Mouse (Mus musculus) heart, adult 8-10 months (tissue): Measurements from ENCODE around the gene Arrb2. TPM values are rescaled to one million over a fixed set of nuclear protein-coding genes. Genes with fewer than 3 reads are reported as not detected.
"Not testable (repeated sequence)": the region's sequence is repeated elsewhere in the genome, so short reads cannot be mapped to it uniquely, and the experiment has no call there.

Source experiments
- DNase-seq: peaks from one replicate; pipeline ENCODE4 v3.0.0; 2022; ENCODE audit warnings: low spot score
- total RNA-seq, 4 experiments: library from RNA; stranded (reverse); gene quantifications; 2 replicates each; pipeline ENCODE4 v1.2.4; 2022

Gene Arrb2
- total RNA-seq: 10 to 100 TPM in 2 of 4 experiments, 1 to 10 TPM in 2; 9.0 to 10.9 (median 9.9) TPM

DNA sequence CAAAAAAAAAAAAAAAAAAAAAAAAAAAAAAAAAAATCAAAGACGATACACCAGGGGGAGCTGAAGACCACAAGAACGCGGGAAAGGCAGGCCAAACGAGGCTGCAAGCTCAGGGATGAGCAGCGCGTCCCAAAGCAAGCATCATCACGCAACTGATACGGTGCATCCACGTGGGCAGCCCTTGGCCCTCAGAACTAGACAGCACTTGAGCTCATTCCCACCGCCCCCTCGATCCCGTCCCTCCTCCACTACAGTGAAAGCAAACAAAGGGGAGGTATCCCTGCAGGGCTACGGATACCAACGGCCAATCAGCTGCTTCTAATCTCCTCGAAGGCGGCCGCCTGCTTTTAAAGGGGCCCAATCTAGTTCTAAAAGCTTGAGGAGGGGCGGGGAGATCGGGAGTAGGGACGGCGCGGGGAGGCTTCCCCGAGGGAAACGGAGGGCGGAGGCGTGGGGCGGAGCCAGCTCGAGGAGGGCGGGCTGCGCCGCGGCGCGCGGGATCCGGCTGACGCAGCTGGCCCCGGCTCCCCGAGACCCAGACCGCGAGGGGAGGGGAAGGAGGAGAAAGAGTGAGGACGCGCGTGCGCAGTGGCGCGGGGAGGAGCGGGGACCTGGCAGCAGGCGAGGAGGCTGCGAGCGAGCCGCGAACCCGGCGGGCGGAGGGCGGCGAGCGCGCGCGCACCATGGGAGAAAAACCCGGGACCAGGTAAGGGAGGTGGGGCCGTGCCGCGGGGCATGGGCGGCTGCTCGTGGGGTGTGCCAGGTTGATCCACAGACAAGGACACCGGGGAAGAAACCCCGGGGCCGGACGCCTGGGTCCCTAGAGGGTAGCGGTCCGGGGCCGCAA lies at the start of gene Arrb2:
Arrb2 (plus strand) TSS at position 588 of the 847 bp plus-strand sequence.
- DNase-seq: peak; percentile 96

DNA sequence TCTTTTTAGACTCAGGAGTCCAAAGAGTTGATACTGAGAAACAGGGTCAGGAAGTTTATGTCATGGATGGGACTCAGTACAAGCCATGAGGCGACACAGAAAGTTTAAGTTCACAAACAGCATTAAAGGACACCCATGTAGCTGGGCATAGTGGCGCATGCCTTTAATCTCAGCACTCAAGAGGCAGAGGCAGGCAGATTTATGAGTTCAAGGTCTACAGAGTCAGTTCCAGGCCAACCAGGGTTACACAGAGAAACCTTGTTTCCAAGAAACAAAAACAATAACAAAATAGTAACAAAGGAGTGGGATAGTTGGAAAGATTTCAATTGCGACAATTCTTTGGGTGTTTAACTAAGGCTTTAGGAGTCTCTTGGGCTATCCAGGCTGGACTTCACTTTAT lies 48.3 kb upstream of the Arrb2 start:
- DNase-seq: no peak

DNA sequence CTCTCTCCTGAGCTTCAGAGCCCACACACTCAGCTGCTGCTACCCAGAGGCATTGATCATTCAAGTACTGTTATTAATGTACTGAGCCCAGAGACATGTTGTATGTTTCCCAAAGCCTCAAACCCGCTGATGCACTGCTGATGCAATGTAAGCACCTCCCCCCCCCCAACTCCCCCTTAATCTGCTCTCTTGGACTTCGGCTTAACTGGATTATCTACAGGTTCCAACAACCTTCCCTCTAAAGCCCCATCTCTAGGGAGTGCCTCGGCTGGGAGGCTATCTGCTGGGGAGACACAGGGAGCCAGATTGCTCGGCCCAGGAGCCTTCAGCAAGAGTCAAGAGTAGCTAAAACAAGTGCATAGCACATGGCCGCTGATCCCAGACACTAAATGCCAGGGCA lies 45.0 kb upstream of the Arrb2 start:
- no peak for DNase-seq

DNA sequence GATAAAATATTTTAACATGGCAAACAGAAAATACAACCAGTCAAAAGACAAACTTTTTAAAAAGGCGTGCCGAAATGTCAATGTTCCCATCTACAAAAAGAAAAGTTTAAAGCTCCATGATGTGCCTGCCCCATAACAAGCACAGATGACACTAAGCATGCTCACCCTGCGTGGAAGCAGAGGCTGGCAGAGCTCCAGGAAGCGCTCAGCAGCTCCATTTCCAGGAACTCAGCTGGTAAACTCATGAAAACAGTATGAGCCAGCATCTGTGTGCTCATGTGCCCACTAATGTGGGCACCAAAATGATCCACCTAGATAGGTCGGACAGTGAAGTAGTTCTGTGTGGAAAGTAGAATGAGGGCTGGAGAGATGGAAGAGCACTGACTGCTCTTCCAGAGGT lies 43.0 kb upstream of the Arrb2 start:
- DNase-seq: no peak

DNA sequence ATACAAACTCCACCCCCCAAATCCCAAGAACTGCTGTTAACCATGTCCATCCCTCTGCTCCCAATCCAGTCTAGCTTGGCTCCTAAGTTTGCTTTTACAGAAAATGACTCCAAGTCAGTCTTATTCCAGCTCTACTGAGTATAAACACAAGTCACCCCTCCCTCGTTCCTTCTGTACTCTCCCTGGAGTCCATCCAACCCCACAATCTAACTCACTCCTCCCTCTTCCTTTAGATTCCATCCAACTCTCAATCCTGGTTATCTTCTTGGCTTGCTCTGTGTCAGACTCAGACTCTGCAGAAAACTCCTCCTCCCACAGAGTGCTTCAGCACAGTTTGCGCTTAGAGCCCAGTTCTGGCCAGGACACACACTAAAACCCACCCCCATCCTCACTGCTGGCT lies 28.8 kb upstream of the Arrb2 start:
- peak; percentile 61 for DNase-seq

DNA sequence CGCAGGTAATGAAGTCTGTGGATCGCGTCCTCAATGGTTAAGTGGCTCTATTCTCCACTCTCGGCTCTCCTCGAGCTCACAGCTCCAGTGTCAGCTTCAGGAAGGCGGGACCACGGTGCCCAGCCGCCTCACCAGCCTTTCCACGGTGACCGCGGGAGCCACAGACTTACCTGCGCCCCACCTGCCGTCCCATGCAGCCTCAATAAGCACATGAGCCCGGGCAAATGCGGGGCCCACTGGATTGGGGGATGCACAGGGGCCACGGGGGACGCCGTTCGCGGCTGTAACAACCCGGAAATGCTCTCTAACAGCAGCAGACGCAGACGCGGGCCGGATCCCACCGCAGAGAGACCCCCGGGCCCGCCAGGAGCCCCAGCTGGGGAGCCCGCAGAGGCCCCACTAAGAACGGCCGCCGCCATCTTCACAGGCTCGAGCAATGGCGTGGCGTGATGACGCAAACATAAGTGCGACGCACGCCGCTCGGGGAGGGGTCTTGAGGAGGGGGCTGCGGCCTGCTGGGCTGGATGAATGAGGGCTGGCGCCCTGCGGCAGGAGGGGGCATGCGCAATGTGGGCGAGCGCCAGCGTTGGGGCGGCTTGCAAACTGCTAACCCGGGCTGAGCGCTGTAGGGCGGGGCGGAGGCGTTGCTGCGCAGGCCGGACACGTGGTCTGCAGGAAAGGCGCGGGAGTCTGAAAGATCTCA lies 22.7 kb upstream of the Arrb2 start, which contains the start of gene Pelp1:
Pelp1 (minus strand) TSS at position 438 of the 703 bp plus-strand sequence.
- peak; percentile 83 for DNase-seq

DNA sequence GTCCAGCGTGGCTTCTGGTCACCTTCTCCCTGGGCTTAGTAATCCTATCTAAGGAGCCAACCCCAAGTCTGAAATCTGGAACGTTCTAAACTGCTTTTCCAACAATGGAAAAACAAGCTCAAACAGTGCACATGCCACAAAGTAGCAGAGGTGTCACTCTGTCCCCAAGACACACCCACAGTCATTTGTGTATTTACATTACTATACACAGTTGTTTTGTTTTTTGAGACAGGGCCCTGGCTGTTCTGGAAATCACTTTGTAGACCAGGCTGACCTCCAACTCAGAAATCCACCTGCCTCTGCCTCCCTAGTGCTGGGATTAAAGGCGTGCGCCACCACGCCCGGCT lies 22.2 kb upstream of the Arrb2 start:
- DNase-seq: no peak

DNA sequence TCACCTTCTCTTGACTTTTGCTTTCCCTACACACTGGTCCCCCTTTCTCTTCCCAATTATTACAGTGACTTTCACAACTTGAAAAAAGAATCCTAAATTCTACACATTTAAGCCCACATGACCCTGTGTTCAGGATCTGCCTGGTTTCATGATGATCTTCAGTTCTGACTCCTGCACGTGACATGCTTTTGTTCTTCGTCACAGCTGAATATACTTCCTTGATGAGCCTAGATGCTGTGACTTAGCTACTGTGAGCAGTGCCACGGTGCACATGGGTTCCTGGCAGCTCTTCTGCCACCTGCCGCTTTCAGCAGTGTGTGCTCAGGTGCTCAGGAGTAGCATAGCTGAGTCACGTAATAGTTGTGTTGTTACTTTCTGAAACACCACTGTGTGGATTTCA lies 19.8 kb upstream of the Arrb2 start:
- no peak for DNase-seq

DNA sequence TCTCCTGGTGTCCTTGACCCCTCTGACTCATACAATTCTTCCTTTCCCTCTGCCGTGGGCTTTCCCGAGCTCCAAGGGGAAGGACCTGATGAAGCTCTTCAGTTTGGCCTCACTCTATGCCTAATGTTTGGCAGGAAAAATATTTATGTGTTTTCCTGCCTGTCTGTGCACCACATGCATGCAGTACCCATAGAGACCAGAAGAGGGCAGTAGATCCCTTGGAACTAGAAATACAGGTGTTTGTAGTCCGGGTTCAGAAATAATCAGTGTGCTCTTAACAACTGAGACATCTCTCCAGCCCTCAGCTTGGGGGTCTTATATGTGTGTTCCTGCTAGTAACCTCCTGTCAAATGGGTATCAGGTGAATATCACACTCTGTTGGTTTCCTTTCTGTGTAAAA lies 18.5 kb upstream of the Arrb2 start:
- peak; percentile 77 for DNase-seq

DNA sequence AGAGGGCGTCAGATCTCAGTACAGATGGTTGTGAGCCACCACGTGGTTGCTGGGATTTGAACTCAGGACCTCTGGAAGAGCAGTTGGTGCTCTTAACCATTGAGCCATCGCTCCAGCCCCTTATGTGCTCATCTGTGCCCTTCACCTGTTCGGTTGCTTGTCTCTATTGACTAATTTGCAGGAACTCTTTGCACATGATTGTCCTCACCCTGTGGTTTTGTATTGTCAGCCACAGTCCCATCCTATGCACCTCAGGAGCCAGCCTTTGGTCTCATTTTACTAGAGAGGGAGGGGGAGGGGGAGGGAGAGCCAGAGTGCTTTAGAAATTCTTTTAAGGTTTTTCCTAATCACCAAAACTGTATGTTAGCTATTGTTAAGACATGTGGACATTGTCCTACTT lies 14.2 kb upstream of the Arrb2 start:
- no peak for DNase-seq

DNA sequence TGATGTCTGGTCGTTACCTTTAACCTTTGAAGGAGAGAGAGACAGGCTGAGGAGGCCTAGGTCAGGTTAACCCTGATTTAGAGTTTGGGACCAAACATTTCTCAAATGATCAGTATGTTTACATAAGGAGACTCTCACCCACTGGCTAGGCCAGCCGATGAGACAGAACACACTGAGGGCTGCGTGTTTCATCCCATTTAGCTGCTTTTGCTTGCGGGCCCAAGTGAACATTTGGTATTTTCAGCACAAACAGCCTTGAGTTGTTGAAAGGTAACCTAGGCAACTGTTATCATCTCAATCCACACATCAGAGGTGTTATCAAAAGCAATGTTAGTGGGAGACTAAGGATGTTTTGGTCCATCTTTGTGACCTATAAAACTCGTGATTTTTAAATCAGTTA lies 12.9 kb upstream of the Arrb2 start:
- DNase-seq: no peak

DNA sequence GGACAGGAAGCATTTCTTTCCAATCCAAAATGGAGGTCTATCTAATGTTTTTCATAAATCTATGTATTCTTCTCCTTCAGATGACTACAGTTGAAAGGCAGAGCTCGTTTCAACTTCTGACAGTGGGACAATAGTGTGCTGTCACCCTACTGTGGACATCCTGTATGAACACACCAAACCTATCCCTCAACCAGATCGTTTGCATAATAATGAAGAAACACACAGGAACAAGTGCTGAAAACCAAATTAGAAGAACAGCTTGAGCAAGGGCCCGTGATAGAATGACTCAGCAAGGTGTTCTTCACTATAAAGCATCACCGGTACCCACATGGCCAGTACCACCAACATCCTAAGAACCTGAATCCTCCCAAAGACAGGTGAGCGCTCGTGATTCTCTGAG lies 5.8 kb upstream of the Arrb2 start:
- DNase-seq: not testable (repeated sequence)

DNA sequence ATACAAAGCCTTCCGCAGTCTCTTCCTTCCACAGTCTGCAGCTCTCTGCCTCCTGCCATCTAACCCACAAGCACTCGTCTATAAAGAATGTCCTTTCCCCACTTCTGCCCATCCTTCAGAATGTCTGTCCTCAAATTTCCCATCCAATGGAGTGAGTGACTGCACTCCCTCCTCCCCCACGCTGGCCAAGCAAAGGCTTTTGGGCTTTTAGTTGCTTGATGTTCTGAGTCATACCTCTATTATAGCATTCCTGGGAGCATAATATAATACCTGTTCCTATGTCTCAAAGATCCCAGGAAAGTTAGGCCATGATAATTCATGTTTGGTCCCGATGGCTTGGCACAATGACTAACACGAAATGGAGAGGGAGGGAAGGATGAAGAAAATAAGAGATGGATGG lies 861 bp upstream of the Arrb2 start:
- no peak for DNase-seq

DNA sequence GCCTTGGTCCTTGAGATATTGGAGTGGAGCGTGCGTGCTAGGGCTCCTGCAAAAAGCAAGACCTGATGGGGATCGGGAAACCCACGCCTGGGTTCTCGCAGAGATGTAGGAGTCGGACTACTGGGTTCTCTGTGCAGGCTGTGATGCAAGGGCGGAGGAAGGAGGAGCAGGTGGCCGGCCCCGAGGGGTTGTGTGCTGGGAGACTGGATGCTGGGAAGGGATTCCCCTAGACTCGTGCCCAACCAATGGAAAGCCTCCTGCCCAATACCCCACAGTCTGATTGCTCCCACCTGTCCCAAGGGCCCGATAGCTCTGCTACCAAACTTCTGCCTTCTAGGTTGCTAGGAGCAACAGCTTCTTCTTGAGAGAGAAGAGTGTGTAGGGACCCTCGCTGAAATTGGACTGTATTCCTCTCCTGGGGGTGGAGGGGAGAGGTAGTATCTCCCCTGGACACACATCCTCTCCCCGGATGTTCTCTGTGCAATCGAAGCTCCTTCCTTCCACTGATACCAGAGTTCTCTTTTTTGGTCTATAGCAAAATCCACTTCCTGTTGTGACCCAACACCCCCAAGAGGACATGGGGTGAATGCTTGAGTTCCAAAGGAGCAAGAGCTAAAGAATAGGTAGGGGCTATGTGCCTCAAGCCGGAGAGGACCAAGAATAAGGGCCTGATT lies 597 bp downstream of the Arrb2 start:
- peak; percentile 48 for DNase-seq

DNA sequence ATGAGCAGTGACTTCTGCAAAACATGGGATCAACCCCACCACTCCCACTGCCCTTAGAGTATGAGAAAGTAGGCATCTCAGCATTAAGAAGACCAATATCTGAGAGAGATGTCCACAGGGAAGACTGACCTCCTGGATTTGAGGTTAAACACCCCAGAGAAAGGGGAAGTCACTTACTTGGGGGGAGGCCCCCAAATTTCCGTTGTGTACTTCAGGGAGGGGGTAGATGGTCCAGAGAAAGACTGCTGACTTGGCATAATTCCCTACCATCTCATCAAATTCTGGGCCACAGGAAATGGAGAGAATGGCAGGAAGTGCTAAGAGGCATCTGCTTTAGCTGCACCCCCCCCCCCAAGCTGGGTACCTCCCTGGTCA lies 1.1 kb downstream of the Arrb2 start:
- DNase-seq: peak; percentile 49

DNA sequence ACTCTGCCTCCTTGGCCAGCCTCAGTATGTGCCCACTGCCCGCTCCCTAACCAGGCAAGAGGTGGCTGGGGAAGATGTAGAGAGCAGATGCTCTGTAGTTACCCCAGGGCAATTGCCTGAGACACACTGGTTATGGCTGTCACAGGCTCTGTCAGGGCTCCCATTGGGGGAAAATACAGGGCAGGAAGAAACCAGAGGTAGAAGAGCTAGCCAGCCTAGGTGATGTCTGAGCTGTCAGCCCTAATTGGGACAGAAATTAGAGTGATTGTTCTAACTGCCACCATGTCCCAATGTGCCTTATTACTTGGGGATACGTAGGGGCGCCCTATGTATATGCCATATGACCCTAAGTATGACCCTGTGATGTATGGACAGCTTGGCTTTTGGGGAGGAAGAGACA lies 1.5 kb downstream of the Arrb2 start:
- no peak for DNase-seq

DNA sequence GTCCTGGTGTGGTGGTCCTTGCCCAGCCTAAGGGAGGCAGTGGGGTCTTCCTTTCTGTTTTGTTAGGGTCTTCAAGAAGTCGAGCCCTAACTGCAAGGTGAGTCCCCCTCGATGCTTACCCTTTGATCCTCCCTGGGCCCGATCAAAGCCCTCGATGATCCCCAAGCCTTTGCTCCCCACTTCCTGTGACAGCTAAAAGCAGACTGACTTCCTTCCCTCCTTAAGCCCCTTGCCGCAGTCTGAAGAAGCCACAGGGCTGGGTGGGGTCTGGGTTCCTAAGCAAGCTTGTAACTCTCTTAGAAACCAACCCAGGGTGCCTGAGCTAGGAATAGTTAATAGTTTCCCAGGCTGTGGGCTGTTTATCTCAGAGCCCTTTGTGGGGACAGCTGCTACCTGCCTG lies 3.0 kb downstream of the Arrb2 start:
- no peak for DNase-seq

DNA sequence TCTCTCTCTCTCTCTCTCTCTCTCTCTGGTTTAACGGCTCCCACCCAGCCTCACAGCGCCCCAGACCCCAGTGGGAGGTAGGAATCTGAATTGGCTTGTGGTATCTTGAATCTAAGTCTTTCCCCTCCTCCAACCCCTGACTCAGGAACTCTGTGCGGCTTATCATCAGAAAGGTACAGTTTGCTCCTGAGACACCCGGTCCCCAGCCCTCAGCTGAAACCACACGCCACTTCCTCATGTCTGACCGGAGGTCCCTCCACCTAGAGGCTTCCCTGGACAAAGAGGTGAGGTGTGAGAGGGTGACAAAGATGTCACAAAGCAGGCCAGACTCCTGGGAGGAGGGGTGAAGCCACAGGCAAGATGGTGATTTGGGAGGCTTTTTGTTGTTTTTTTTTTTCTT lies 5.0 kb downstream of the Arrb2 start:
- no peak for DNase-seq

DNA sequence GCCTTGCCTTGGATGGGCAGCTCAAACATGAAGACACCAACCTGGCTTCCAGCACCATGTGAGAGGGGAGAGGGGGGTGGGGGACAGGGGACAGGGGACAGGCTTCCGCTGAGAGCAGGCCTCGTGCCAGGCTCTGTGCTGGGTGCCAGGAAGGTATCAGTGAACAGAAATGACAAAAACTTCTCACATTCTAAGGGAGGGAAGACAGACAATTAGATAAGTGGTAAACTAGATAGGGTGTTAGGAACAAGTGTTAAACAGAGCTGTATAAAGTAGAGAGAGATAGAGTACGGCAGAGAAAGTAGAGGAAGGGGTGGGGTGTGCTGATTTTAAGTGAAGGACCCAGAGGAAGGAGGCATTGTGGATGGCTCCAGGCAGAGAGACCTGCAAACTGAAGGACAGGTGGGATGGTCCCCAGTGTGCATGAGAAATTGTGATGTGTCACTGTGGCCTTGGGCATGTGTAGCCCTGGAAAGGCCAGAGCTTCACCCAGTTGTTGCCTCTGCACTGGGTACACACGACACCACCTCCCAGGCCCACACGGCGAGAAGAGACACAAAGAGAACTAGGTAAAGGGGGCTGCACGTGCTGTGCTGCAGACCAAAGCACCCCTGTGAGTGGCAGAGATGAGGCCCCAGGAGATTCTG lies 6.4 kb downstream of the Arrb2 start:
- no peak for DNase-seq

DNA sequence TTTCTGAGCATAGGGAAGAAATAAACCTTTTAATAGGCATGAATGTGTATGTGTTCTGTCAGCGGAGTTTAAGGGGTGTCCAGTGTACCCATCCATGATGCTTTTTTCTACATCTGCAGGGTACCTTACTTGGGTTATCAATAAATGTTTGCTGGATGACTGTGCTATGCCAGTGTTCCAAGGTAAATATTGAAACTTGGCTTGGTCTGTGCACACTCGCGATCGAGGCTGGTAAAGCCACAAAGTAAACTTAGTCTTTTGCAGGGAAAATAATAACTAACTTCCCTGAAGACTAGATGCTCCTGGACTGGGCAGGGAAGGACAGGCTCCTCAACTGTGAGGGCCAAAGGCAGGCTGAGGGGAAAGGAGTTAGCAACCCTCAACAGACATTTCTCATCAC lies 8.2 kb downstream of the Arrb2 start:
- no peak for DNase-seq

DNA sequence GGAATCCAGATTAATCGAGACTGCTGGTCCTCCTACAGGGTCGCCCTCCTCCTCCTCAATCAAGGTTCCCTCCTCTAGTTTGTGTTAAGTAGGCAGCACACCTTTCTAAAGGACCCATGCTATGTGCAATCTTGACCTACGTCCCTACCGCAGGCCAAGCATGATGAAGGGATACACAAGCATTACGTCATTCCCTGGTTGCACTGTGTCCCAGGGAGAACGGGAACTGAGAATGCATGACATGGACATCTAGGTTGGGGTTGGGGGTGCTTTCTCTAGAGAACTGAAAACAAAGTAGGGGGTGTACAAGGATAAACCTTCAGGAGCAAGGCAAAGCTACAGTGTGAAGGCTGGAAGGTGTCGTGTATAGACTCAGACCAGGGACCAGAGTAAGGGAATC lies 9.4 kb downstream of the Arrb2 start:
- no peak for DNase-seq

DNA sequence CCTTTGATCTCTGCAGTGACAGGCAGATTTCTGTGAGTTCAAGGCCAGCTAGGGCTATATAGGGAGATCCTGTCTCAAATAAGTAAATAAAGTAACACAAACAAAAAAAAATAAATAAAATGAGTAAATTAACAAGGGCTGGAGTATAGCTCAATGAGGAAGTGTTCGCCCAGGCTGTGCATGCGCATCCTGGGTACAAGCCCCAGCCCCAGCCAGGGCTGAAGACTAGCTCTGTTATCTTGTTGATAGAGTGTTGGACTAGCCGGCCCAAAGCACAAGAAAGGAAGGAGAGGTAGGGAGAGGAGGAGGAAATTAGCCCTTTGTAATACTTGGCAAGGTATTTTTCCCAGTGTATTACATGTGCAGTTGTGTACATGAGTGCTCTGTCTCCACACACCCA lies 11.5 kb downstream of the Arrb2 start:
- no peak for DNase-seq
